Mouse (Mus musculus): ENCODE results near the gene Bag2.
A peak's percentile ranks its signal among the peaks of the same experiment; 100 is the strongest.
"Not testable (repeated sequence)": the region's sequence is repeated elsewhere in the genome, so short reads cannot be mapped to it uniquely, and the experiment has no call there.

Bag2 gene

DNA sequence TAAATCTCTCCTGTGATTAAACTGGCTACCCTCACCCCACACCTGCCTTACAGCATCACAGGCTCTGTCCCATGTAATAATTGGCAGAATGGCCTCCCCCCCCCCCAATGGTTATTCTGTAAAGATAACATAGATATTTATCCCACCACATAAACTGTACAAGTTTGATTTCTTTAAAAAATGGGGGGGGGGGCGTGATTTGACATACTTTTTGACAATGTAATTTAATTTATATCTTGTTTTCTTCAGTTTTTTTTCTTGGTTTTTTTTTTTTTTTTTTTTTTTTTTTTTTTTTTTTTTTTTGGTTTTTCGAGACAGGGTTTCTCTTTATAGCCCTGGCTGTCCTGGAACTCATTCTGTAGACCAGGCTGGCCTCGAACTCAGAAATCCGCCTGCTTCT is 7.9 kb downstream of the Bag2 start:
- not testable (repeated sequence) for DNase-seq (ENCODE audit: low read depth, low spot score)

DNA sequence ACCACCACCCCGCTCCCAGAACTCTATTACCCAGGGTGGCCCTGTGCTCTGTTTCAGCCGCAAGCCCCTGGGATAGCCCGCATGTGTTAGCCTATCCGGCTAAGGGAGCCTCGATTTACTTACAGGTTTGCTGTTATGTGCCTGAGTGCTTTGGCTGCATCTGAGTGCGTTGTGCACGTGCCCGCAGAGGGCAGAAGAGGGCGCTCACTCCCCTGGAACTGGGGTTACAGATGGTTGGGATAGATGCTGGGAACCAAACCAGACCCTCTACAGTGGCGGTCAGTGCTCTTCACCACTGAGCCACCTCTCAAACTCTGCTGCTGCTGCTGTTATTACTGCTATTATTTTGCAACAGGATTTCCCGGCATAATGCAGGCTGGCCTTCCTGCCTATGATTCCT is 8.5 kb downstream of the Bag2 start:
- DNase-seq (ENCODE audit: low read depth, low spot score): no peak

DNA sequence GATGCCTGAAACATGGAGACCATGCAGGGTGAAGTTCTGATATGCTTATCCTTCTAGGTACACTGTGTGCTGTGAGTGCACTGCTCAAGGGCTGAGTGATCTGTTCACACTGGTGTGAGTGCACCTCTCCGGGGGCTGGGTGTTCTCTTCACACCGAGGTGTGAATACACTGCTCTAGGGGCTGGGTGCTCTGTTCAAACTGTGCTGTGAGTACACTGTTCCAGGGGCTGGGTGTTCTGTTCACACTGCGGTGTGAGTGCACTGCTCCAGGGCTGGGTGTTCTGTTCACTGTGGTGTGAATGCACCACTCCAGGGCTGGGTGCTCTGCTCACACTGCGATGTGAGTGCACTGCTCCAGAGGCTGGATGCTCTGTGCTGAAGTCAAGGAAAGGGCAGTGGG is 11.7 kb downstream of the Bag2 start:
- DNase-seq (ENCODE audit: low read depth, low spot score): no peak

DNA sequence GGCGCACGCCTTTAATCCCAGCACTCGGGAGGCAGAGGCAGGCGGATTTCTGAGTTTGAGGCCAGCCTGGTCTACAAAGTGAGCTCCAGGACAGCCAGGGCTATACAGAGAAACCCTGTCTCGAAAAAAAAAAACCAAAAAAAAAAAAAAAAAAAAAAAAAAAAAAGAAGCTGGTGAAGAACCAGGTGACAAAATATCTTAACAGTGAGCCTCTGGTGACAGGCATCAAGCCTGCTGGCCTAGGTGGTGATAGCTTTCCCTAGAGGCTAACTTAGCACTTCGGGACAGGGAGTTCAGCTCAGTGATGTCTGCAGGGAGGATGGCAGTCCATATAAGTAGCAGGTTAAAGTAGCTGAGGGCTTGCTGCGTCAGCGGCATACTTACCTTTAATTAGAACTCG is 12.8 kb downstream of the Bag2 start:
- not testable (repeated sequence) for DNase-seq (ENCODE audit: low read depth, low spot score)

DNA sequence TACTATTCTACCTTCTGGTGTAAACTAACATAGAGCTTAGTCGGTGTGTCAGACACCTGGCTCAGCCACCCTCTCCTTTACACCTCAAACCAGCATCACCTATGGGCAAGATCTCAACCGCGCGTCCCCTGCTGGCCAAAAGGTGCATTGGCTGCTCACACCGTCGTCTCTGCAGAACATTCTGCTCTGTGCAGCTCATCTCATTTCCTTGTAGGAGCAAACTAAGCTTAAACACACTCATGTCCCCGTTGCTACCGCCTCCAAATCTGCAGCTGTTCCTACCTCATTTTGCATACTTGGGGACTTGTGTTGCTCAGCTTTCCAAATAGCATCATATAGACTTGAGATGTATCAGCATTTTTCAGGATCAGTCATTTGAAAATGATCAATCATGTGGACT is 14.7 kb downstream of the Bag2 start:
- DNase-seq (ENCODE audit: low read depth, low spot score): no peak

DNA sequence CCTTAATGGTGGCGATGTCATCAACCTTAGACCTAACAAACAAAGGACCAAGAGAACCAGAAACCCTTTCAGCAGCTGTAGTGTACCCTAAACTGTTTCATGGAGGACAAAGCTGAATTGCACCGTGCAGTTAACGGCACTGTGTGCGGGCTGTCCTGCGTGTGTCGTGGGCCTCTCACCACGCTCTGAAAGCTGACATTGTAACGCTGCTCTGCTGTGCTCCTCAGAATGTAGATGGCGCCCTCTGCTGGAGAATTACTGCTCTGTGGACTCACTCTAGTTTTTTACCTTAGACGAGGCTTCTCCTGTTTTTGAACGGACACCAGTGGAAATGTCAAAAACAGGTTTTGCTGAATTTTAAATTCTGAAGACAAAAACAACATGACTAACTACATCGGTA is 18.3 kb downstream of the Bag2 start:
- peak; percentile 47 for DNase-seq (ENCODE audit: low read depth, low spot score)

DNA sequence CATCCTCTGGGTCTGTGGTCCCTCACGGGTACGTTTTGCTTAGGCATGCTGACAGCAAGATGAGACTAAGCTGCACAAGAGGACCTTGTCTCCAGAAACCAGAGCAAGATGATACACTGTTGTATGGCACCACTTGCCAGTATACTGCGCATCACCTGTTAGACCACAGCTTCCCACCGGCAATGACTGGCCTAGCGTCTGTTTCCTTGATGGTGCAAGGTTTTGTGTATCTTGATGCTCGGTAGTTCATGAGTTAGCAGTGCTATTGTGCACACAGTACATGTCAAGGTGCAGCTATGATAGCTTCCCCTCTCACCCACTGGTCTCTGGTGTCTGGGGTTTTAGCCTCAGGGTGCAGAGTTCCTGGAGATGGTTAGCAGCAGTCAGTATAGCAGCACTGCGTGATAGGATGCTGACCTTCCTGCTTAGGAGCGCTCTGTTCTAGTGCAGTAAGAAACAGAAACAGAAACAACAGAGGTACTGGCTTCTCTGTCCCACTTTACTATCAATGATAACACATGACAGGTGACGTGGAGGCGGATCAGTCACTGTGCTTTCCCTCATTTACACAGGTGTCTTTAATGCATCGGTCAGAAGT is 18.8 kb downstream of the Bag2 start:
- DNase-seq (ENCODE audit: low read depth, low spot score): no peak

DNA sequence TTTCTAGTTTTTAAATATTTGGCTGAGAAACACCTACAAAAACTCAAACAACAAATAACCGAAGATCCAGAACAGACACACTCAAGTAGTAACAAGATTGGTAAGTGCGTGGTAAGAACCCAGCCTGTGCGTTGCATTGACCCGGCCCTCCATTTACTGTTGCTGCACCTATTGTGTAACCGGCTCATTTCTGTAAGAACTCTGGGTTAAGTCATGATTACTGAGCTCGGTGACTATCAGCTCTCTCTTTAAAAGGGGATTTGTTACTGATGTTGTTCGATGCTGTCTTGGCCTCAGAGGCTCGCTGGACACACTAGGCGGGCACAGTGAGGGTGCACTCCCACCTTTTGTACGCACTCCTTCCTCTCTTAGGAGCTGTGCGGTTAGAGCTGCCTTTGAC is 19.3 kb downstream of the Bag2 start:
- no peak for DNase-seq (ENCODE audit: low read depth, low spot score)

DNA sequence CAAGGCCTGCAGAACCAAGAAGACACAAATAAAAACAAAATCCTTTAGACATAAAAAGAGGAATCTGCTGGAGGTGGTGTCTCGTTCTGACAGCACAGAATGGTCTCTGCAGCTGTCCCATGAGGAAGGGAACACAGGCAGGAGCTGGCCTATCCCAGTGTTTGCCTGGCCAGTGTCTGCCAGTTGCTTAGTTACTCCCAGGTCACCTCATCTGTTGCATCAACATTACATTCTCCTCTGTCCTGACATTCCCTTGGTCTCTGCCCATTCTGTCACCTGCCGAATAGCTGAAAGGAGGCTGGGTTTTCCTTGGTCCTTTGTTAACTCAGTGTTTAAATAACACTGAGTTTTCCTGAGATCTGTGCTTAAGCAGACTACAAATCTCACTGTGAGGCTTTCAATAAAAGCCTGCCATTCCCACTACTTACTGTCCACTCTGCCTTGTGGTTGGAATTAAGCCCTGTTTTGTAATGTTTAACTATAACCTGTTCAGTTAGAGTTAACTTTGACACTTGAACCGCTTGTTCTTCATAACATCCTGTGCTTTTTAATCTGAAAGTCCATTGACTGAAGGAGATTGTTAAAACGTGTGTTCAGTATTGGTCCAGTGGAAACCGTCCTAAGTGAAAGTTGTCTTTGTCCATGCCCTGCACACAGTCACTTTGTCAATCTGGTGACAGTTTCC is 23.5 kb downstream of the Bag2 start:
- no peak for DNase-seq (ENCODE audit: low read depth, low spot score)

DNA sequence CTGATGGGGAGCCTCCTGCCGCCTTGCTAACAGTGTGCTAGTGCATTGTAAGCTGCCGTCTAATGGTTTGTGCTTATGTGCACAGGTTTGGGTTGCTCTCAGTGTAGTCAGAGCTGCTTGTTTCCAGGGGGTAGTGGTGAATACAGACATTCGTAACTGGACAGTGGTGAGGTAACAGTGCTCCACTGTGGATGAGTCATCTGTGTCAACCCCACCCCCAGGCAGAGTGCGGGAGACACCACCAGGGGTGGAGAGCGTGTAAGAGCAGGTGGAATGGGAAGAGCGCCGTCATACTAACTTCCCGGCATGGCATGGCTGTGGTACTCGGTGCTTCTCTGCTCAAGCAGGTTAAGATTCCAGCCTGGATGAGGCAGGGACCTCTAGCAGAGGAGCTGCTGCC is 24.6 kb downstream of the Bag2 start:
- DNase-seq (ENCODE audit: low read depth, low spot score): no peak

DNA sequence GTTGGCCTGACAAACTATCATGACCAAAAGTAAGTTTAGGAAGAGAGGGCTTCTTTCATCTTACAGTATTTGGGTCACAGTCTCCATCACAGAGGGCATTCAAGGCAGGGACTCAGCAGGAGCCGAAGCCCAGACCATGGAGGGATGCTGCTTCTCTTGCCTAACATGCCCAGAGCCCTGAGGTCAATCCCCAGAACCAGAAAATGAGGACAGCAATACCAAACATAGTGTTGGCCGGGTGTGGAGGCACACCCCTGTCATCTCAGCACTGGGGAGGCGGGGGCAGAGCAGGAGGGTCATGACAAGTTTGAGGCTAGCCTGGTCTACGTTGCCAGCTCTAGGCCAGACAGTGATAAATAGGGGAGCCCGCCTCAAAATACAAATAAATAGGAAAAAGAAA is 32.5 kb downstream of the Bag2 start:
- no peak for DNase-seq (ENCODE audit: low read depth, low spot score)

DNA sequence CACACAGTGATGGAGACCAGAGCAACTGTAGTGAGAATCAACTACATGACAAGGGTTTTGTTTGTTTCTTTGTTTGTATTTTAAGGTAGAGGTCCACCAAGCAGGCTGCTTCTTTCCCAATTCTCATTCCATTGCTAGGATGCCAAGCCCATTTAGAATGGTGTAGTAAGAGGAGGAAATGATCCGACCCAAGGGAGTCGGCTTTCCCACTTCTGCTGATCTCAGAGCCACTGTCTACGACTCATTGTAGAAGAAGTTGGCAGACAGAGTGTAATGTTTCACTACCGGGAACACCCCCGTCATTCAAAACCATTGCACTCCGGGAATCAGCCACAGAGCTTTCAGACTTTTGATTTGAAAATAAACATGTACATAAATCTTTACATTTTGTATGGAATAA is 33.1 kb downstream of the Bag2 start:
- DNase-seq (ENCODE audit: low read depth, low spot score): no peak

DNA sequence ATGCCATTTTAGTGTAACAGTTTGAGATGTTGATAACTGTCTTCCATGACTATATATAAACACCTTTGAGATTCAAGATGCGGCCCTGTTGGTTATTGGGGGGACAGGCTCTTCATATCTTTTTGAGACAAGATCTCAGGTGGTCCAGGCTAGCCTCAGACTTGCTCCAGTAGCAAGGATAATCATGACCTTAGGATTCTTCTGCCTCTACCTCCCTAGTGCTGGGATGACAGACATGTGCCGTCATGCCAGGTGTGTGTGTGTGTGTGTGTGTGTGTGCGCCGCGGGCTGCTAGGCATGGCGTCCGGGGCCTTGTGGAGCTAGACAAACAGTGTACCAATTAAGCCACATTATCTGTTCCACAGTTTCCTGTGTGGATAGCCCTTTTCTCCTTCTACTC is 36.6 kb downstream of the Bag2 start:
- DNase-seq (ENCODE audit: low read depth, low spot score): no peak

DNA sequence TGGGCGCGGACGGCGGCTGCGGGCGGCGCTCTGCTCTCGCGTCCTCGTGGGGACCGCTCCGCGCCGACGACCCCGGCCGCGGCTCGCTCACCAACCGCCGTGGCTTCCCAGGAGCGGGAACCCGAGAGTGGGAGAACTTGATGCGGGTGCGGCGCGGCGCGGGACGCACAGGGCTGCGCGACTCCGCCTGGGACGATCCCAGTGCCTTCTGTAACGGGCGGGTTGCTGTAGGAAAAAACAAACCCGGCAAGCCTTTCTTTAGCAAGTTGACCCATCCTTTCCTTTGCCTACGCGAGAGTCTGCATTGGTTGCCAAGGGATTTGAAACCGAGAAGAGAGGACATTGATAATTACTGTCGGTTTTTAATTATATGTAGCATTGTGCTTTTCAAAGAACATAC is 37.4 kb downstream of the Bag2 start:
- peak; percentile 14 for DNase-seq (ENCODE audit: low read depth, low spot score)

DNA sequence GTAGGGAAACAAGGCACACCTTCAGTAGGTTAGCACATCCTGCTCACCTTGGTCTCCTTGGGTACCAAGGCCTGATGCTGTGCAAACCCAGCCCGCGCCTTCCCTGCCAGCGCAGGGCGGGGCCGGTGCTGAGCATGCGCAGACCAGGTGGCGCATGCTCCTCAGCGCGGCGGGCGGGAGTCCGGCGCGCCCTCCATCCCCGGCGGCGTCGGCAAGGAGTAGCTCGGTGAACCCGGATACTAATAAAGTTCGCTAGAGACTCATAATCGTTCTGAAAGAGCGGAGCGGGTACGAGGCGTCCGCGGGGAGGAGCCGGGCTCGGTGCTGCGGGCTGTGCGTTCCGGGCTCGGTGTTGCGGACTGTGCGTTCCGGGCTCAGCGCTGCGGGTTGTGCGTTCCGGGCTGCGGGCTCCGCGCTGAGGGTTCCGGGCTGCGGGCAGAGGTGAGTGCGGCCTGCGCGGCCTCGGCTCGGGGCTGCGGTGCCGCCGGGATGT is 37.8 kb downstream of the Bag2 start, which contains the start of gene Rab23:
Gene Rab23 (plus strand): TSS at position 155 of the 493 bp plus-strand sequence.
- peak; percentile 81 for DNase-seq (ENCODE audit: low read depth, low spot score)

DNA sequence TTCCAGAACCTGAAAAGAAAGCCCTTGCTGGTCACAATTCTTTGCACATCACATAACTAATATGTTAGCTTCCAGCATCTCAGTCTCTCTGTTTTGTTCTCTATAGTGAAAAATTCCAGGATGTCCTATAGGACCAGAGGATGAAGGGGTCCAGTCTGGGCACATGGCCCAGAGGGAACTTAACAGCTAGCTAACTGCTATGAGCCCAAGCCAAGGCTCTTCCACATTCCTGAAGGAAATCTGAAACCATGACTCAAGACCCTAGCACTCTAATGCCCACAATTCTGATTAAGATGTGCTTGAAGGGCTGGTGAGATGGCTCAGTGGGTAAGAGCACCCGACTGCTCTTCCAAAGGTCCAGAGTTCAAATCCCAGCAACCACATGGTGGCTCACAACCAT is 40.0 kb downstream of the Bag2 start:
- DNase-seq (ENCODE audit: low read depth, low spot score): no peak

DNA sequence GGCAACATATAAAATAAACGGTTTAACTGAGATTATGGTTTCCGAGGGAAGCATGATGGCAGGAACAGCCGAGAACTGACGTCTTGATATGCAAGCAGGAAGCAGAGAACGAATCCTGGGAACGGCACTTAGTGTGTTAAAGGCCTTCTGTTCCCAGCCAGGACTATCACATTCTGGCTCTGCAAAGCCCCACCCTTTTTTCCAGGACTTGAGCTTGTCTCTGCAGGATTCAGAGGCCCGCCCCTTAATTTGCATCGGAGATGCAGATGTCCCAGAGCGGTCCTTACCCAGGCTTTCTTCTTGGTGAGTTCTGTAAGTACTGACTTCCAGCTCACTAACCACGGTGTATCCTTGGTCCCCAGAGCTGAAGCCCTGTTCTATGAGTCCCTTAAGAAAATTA is 42.8 kb downstream of the Bag2 start:
- no peak for DNase-seq (ENCODE audit: low read depth, low spot score)

DNA sequence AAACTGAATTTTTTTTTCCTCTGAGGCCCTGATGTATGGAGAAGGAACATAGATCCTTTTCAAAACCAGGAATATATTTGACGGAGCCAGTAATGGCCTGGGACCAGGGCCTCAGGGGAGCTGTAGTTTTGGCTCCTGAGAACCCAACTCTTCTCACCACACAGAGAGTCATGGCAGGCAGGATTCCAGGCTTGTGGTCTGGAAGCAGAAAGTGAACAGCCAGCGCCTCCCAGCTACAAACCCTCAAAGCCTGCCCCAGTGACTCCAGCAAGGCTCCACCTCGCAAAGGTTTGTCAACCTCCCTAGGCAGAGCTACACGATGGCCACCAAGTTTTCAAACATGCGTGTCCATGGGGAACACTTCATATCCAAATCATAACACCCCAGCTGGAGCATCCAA is 45.6 kb downstream of the Bag2 start:
- DNase-seq (ENCODE audit: low read depth, low spot score): no peak

DNA sequence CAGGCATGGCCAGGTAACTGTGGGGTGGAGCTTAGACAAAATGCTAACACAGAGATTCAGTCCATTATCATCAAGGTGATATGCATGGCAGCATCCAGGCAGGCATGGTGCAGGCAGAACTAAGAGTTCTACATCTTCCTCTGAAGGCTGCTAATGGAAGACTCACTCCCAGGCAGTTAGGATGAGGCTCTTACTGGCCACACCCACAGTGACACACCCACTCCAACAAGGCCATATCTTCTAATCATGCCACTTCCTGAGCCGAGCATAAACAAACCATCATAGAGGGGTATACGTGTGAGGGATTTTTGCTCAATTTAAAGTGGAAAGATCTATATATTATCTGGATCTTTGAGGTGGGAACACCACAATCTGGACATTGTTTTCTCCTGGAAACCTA is 48.0 kb downstream of the Bag2 start:
- no peak for DNase-seq (ENCODE audit: low read depth, low spot score)

DNA sequence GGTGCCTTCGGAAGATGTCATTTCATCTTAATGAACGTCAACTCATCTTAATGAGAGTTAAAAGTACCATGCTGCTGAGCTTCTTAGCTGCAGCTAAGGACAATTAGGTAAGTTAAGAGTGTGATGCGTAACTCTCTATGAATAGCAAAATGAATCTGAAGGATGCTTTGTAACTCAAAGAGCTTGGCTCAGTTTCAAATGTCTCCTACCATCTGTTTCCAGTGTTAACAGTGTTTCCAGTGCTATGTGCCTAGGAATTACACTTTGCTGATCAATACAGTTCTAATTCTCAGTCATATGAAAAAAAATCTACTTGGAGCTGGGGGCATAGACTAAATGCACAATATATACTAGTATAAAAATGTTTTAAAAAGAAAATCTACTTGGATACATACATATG is 56.4 kb downstream of the Bag2 start:
- DNase-seq (ENCODE audit: low read depth, low spot score): no peak

DNA sequence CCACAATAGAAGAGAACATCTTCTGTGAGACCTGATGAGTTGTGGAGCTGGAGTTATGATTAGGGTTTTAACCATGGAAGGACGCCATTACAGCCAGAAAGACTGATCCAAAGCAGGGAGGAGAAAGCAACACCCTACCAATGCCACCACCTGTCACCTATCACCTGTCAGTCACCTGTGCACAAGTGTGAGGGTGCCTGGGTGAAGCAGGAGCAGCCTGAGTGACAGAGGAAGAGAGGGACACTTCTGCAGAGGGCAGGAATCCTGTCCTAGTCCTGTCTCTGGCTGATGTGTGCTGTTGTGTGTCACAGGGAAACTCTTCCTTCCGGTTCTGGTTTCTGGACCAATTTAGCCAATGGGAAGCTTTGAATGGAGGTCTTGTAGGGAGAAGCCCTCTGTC is 61.6 kb downstream of the Bag2 start:
- no peak for DNase-seq (ENCODE audit: low read depth, low spot score)
